Comparison of ENCODE assay signal across 12 mouse cellular contexts in genomic region chr4:154886876-154887592, GRCm38 (mm10). TPM values are rescaled to one million over a fixed set of nuclear protein-coding genes. Genes with fewer than 3 reads are reported as not detected.
A peak's percentile ranks its signal among the peaks of the same experiment; 100 is the strongest.
DNase-seq lines count a peak whose midpoint lies in the region; ATAC-seq lines count a peak whose summit lies in the region.
"Had no signal": no experiment of that assay in that cellular context is flagged by ENCODE, and none has a peak within 500 bp of the region (broad histone marks: within the 10 kb centered on the region; RNA-seq: fewer than 3 reads in every experiment).

No protein-coding gene starts in this region.

- peak; percentile 89 for DNase-seq in brain, adult 2 months (ENCODE audit: low read depth, low spot score)
- peak; percentile 78 for DNase-seq in cerebellum, adult 9-10 months
- no peak for DNase-seq in hindbrain, embryonic 14.5 days (ENCODE audit: low spot score)
- no peak for DNase-seq in adrenal gland, adult (ENCODE audit: inconsistent age in 2 of 2, low spot score in 1 of 2)
- DNase-seq in ovary, adult 18-20 months (ENCODE audit: low spot score) = no peak
- no peak for DNase-seq in thymus, postnatal 4 days
- DNase-seq: gastrocnemius, adult 2 months had no signal

- peak; percentile 38; the same call in 1 of the 2 replicates for ATAC-seq in heart, embryonic 15.5 days (replicated peaks; ENCODE audit: insufficient number of reproducible peaks, insufficient read depth, low FRiP score, low read depth)
- ATAC-seq in heart, embryonic 12.5 days (ENCODE audit: insufficient number of reproducible peaks, low FRiP score) = no peak
- ATAC-seq in hindbrain, embryonic 14.5 days (ENCODE audit: low FRiP score) = no peak

- peaks cover 3% of the 10 kb centered on the region; the same call in 1 of the 2 replicates for H3K4me1 ChIP-seq in heart, embryonic 15.5 days (replicated peaks)
- 0 out of 2 replicates have a peak, but pooled peaks cover 2% of the 10 kb centered on the region for H3K4me1 ChIP-seq in heart, embryonic 12.5 days (replicated peaks)
- no peaks in the 10 kb centered on the region for H3K4me1 ChIP-seq in hindbrain, embryonic 14.5 days (replicated peaks; ENCODE audit: control insufficient read depth, insufficient read depth, low read length)

- H3K4me3 ChIP-seq in heart, embryonic 15.5 days = no peak overlapping the region
- no peak overlapping the region for H3K4me3 ChIP-seq in heart, embryonic 12.5 days
- H3K4me3 ChIP-seq in hindbrain, embryonic 14.5 days (replicated peaks; ENCODE audit: low read length) = no peak overlapping the region
- H3K4me3 ChIP-seq: embryonic facial prominence, embryonic 12.5 days; gastrocnemius, adult 2 months; limb, embryonic 15.5 days had no signal

- no peaks in the 10 kb centered on the region for H3K9me3 ChIP-seq in heart, embryonic 15.5 days (replicated peaks)
- H3K9me3 ChIP-seq in heart, embryonic 12.5 days (replicated peaks) = no peaks in the 10 kb centered on the region
- H3K9me3 ChIP-seq in hindbrain, embryonic 14.5 days (ENCODE audit: control insufficient read depth, low read length) = no peaks in the 10 kb centered on the region
- H3K9me3 ChIP-seq: embryonic facial prominence, embryonic 12.5 days; limb, embryonic 15.5 days had no signal

- H3K27me3 ChIP-seq in heart, embryonic 15.5 days = 0 out of 2 replicates have a peak, but pooled peaks cover 3% of the 10 kb centered on the region
- H3K27me3 ChIP-seq in heart, embryonic 12.5 days (replicated peaks) = peaks cover 10% of the 10 kb centered on the region
- no peaks in the 10 kb centered on the region for H3K27me3 ChIP-seq in hindbrain, embryonic 14.5 days (ENCODE audit: control insufficient read depth, insufficient read depth, low read length)
- H3K27me3 ChIP-seq: embryonic facial prominence, embryonic 12.5 days; limb, embryonic 15.5 days had no signal

- H3K4me2 ChIP-seq in heart, embryonic 15.5 days = no peak overlapping the region
- H3K4me2 ChIP-seq in heart, embryonic 12.5 days = no peak overlapping the region
- no peak overlapping the region for H3K4me2 ChIP-seq in hindbrain, embryonic 14.5 days (replicated peaks)
- H3K4me2 ChIP-seq: embryonic facial prominence, embryonic 12.5 days; limb, embryonic 15.5 days had no signal

- WGBS in heart, embryonic 15.5 days = 69% methylated on average over 13 of the region's 13 CpGs
- 68% methylated on average over 13 of the region's 13 CpGs for whole genome bisulfite sequencing in heart, embryonic 12.5 days
- 66% methylated on average over 13 of the region's 13 CpGs for WGBS in hindbrain, embryonic 14.5 days

- no peak overlapping the region for H3K27ac ChIP-seq in heart, embryonic 15.5 days
- no peak overlapping the region for H3K27ac ChIP-seq in heart, embryonic 12.5 days (ENCODE audit: poor library complexity, severe bottlenecking)
- 0 out of 2 replicates have a peak overlapping the region, but pooled peaks have one; percentile 12 for H3K27ac ChIP-seq in hindbrain, embryonic 14.5 days
- H3K27ac ChIP-seq: embryonic facial prominence, embryonic 12.5 days; gastrocnemius, adult 2 months; limb, embryonic 15.5 days had no signal

- no peak overlapping the region for H3K9ac ChIP-seq in heart, embryonic 15.5 days
- H3K9ac ChIP-seq in heart, embryonic 12.5 days = no peak overlapping the region
- H3K9ac ChIP-seq in hindbrain, embryonic 14.5 days = no peak overlapping the region
- H3K9ac ChIP-seq: embryonic facial prominence, embryonic 12.5 days; limb, embryonic 15.5 days had no signal

- H3K36me3 ChIP-seq in heart, embryonic 15.5 days = no peaks in the 10 kb centered on the region
- H3K36me3 ChIP-seq in heart, embryonic 12.5 days = no peaks in the 10 kb centered on the region
- no peaks in the 10 kb centered on the region for H3K36me3 ChIP-seq in hindbrain, embryonic 14.5 days (replicated peaks; ENCODE audit: control insufficient read depth, insufficient read depth)
- H3K36me3 ChIP-seq: embryonic facial prominence, embryonic 12.5 days; limb, embryonic 15.5 days had no signal

RNA-seq across cellular contexts. Expression of gene Fam213b, which starts 11.9 kb away (rescaled TPM):
- polyA plus RNA-seq in heart, embryonic 15.5 days (2015; fragmentation: Nextera tagmentation; extraction: Ambion mirVana) = 46.7 and 53.6 TPM in 2 replicates
- 35.8 and 38.5 TPM in 2 replicates for polyA plus RNA-seq in heart, embryonic 12.5 days (2016; fragmentation: Nextera tagmentation; extraction: Ambion mirVana)
- polyA plus RNA-seq in hindbrain, embryonic 14.5 days (2014; fragmentation: Nextera tagmentation; extraction: Ambion mirVana) = 55.9 and 57.1 TPM in 2 replicates

RNA-seq across cellular contexts. Expression of gene Mmel1, which starts 17.6 kb away (rescaled TPM):
- 0.58 and 0.60 TPM in 2 replicates for polyA plus RNA-seq in heart, embryonic 15.5 days (2015; fragmentation: Nextera tagmentation; extraction: Ambion mirVana)
- polyA plus RNA-seq in heart, embryonic 12.5 days (2016; fragmentation: Nextera tagmentation; extraction: Ambion mirVana) = 0.20 and 0.44 TPM in 2 replicates
- 0.23 and 0.65 TPM in 2 replicates for polyA plus RNA-seq in hindbrain, embryonic 14.5 days (2014; fragmentation: Nextera tagmentation; extraction: Ambion mirVana)
- polyA plus RNA-seq: large intestine, adult 2 months had no signal

RNA-seq across cellular contexts. Expression of gene Tnfrsf14, which starts 41.3 kb away (rescaled TPM):
- 0.57 and 1.2 TPM in 2 replicates for polyA plus RNA-seq in heart, embryonic 15.5 days (2015; fragmentation: Nextera tagmentation; extraction: Ambion mirVana)
- polyA plus RNA-seq in heart, embryonic 12.5 days (2016; fragmentation: Nextera tagmentation; extraction: Ambion mirVana) = 1.8 and 2.9 TPM in 2 replicates
- polyA plus RNA-seq in hindbrain, embryonic 14.5 days (2014; fragmentation: Nextera tagmentation; extraction: Ambion mirVana) = 0.40 TPM in 1 of 2 replicates, not detected in the other

RNA-seq across cellular contexts. Expression of gene Ttc34, which starts 49.8 kb away (rescaled TPM):
- 0.06 and 0.14 TPM in 2 replicates for polyA plus RNA-seq in heart, embryonic 15.5 days (2015; fragmentation: Nextera tagmentation; extraction: Ambion mirVana)
- polyA plus RNA-seq in heart, embryonic 12.5 days (2016; fragmentation: Nextera tagmentation; extraction: Ambion mirVana) = 0.11 and 0.62 TPM in 2 replicates
- polyA plus RNA-seq in hindbrain, embryonic 14.5 days (2014; fragmentation: Nextera tagmentation; extraction: Ambion mirVana) = 1.7 and 2.4 TPM in 2 replicates

Comparison
In these comparisons a context has a peak if more than half of its experiments do, and no peak if none do; other contexts are left out.
1. DNase-seq: peak in brain, adult 2 months (single experiment) and cerebellum, adult 9-10 months (single experiment); none in hindbrain, embryonic 14.5 days (single experiment), adrenal gland, adult (0 of 2), ovary, adult 18-20 months (single experiment) and thymus, postnatal 4 days (single experiment).